Mouse (Mus musculus) WW6 (cell line): ENCODE results near the gene Arpc5l.
"Not testable (repeated sequence)": the region's sequence is repeated elsewhere in the genome, so short reads cannot be mapped to it uniquely, and the experiment has no call there.

ENCODE experiments used
- DNase-seq: peaks from one replicate; pipeline ENCODE4 v3.0.0-alpha.2; 2013; ENCODE audit warnings: low read depth, low spot score

Arpc5l gene

DNA sequence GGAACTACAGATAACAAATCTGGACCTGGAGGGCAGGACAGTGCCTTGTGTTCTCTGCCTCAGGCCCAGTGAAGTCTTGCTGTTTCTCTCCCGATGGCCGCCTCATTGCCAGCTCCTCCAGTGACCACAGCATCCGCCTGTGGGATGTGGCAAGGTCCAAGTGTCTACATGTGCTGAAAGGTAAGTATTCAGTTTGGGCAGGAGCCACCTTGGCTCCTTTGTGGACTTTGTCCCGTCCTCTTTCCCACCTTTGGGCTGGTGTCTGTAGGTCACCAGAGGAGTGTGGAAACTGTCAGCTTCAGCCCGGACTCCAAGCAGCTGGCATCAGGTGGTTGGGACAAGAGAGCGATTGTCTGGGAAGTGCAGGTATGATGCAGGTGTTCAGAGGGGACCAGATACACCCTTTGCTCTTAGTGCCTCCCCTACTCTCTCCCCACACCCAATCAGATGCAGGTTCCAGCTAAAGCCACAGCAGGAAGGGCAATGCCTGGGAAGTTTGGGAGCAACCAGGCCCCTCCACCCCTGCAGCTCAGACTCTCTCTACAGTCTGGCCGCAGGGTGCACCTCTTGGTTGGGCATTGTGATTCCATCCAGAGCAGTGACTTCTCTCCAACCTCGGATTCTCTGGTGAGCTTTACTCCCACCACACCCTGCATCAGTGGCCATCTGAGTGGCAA is 5.1 kb upstream of the Arpc5l start:
- DNase-seq: no peak

DNA sequence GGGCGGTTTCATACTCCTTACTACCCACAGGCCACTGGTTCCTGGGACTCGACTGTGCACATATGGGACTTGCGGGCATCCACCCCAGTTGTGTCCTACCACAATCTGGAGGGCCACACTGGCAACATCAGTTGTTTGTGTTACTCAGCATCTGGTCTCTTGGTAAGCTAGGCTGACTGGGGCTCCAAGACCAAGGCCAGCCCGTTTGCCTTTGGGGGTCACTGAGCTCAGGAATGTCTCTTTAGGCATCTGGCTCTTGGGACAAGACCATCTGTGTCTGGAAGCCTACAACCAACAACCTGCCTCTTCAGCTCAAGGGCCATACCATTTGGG is 4.6 kb upstream of the Arpc5l start:
- no peak for DNase-seq

DNA sequence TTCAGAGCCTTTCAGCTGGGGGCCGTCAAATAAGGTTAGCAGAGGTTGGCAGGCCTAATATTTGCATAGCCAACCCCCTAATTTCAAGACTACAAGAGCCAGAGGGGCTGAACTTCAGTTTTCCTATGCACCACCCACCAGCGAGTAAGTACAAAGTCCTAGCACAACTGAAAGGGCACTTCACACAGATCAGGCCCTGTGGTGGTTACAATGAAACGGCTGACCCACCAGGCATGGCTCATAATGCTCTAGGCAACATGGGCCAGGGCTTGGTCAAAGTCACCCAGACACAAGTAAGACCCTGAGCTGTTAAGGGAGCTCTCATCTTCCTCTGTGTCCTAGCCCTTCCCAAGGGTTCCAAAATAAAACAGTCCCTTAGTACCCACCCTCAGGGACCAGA is 3.3 kb upstream of the Arpc5l start:
- DNase-seq: no peak

DNA sequence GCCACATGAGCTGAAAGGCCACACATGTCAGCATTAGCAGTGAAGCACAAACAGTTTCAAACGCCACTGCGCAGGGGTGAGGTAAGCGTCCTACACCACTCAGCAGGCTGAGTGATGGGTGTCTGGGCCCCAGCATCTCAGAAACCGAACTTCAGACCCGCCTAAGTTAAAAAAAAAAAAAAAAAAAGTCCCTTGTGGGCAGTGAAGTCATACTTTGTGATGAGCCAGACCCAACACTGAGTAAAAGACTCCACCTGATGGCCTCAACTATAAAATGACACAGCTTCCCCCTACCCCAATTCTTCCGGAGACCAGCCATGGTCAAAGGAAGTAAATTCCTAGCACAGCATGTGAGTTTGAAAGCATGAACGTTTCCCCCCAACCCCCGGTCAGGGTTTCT is 2.0 kb upstream of the Arpc5l start:
- DNase-seq: no peak

DNA sequence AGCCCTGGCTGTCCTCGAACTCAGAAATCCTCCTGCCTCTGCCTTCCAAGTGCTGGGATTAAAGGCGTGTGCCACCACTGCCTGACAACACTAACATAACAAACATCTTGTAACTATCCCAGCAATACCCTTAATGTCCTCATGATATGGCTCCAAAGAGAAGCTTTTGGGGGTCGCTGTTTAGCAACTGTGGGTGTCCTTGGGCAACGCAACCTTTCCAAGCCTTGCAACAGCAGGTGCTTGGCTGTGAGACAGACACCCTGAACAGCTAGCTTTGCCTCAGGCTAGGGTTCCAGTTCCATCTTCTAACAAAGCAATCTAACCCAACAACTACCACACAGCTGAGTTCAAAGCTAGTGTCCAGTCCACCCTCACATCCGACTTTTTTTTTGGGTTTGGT is 1.6 kb upstream of the Arpc5l start:
- DNase-seq: no peak

DNA sequence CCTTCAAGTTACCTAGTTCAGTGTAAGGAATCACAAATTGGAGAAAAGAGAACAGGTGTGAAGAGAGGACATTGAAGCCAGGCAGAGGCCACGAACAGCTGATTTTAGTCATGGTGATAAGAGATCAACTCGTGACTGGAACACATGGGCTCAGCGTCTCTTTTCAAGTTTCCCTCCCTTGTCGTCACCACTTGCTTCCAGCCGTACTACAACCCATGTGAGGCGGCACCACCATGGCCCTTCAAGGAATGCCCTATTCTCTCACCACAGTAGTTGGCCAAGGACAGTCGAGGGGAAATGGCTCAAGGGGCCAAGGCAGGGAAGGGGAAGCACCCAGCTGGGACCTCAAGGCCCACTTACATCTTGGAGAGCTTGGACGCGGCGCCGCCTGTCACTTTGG is 776 bp upstream of the Arpc5l start:
- DNase-seq: no peak

DNA sequence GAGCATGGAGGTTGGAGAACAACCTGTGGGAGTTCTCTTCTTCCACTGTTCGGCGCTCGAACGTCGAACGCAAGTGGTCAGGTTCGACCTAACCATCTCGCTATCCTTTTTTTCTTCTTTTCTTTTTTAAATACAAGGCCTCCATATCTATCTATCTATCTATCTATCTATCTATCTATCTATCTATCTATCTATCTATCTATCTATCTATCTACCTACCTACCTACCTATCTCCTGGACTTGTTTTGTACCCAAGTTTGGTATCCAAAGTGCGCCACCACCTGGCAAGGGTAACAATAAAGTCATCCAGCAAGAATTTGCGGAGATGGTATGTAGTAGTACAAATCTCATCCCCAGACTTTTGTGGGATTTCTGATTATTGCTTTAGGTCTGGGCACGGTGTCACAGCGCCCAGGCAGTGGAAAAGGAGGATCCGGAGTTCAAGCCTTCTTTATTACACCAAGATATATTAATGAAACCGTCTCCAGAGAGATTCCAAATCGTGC is 479 bp downstream of the Arpc5l start, which contains the start of gene Rpl35:
Rpl35 (minus strand) TSS at position 51 of the 506 bp plus-strand sequence.
- no peak for DNase-seq

DNA sequence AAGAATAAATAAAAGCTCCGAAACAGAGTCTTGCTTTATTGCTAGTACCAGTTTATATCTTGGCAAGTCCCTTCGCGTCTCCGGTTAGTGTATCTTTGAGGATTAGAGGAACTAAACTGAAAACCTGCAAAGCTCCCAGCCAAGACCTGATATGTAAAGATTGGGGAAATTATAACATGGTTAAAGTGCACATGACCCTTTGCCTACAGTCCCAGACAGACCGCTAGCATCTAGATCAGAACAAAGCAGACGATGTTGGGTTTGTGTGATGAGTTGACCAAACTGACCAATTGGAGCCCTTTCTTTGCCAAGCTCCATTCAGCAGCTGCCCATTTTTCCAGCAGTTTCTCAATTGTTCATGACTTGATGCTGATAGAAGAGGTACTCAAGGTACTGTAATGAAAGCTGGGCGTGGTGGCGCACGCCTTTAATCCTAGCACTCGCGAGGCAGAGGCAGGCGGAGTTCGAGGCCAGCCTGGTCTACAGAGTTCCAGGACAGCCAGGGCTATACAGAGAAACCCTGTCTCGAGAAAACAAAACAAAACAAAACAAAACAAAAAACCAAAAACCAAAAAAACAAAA is 1.1 kb downstream of the Arpc5l start:
- DNase-seq: no peak

DNA sequence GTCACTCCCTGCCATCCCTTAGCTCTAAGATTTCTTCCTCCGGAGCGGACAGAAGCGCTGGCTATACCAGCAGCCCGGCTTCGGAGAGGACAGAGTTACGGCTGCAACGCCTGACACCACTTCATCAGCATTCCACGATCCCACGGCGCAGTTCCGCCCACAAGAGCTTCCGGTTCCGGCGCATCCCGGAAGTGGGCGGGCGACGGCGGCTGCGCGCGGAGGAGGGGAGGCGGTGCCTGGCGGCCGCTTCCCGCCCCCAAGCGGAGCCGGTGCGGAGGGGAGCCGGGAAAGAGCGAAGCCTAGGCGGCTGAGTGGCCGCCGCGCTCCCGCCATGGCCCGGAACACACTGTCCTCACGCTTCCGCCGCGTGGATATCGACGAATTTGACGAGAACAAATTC is 2.7 kb downstream of the Arpc5l start:
- peak; percentile 77 for DNase-seq

DNA sequence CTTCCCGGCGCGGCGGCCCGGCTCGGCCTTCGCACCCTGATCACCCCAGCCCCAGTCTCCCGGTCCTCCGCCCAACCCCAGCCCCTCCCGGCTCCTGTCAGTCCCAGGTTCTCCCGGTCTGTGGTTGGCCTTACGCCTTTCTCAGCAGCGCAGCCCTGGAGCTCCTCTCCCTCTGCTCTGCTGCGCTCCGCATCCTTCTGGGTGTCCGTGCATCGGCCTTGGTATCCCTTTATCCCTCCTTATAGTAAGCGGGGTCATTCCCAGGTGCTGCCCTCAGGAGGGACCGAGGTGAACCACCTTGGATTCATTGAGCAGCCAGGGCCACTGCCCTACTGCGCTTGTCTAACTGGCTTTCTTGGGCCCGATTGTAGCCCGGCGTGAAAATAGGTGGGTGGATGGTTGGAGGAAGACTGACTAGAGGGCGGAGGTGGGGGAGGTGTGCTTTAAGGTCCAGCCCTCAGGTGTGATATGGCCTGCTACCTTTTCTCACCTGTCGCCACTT is 3.3 kb downstream of the Arpc5l start:
- DNase-seq: no peak

DNA sequence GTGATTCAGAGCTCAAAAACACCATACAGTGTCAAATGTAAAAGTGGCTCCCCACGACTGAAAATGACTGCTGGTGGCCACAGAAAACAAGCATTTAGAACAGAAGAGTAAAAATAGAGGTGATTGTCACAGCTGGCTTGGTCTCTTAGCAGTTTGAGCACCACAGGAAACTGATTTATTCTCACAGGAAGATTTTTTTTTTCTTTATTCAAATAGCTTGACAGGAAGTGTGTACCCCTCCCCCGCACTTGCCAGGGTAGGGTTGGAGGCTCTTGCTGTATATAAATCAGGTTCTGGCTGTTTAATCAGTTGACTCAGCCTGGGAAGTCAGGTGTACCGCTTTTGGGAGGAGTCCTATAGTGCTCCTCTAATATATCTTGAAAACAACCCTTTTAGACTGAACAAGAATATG is 3.8 kb downstream of the Arpc5l start:
- DNase-seq: no peak

DNA sequence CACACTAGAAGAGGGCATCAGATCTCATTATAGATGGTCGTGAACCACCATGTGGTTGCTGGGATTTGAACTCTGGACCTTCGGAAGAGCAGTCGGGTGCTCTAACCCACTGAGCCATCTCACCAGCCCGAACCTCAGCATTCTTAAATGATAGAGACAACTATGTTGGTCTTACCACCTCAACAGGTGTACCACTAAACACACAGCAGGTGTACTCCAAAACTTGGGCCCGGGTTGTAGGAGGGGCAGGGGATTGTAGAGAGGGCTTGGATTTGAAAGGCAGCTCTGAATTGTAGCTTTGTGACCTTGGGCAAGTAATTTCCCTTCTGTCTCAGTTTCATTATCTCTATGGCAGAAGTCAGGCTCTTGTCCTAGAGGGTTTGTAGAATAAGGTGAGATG is 5.0 kb downstream of the Arpc5l start:
- not testable (repeated sequence) for DNase-seq

DNA sequence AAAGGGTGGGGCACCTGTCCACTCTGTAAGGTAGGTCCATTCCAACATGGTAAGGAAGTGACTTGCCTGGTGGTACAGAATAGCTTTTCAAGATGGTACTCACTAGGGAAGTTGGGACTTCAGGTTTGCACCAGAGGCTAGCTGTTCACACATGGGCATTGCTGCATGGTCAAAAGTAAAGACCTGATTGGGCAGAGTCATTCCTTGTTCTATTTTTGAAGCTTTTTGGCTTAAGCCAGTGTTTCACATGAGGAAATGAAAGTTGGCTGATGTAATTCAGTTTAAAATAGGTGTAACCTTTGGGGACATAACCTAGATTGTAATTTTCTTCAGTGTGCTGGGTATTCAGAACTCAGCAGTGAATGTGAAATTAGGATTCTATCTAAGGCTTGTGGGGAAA is 6.1 kb downstream of the Arpc5l start:
- no peak for DNase-seq

DNA sequence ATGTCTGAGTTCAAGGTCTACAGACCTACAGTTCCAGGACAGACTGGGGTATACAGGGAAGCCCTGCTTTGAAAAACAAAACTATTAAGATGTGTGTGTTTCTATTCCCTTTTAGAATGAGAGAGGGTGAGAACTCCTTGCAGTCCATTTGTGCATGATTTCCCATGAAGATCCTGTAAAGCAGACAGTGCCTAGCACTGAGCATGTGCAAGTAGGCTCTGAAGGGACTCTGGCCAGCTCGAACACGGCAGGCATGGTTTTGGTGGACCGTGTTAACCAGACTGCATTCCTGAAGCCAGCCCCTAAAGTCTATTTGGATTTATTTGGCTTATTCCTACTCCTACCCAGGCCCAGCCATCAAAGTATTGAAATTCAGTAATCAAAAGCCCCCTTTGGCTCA is 6.8 kb downstream of the Arpc5l start:
- no peak for DNase-seq

DNA sequence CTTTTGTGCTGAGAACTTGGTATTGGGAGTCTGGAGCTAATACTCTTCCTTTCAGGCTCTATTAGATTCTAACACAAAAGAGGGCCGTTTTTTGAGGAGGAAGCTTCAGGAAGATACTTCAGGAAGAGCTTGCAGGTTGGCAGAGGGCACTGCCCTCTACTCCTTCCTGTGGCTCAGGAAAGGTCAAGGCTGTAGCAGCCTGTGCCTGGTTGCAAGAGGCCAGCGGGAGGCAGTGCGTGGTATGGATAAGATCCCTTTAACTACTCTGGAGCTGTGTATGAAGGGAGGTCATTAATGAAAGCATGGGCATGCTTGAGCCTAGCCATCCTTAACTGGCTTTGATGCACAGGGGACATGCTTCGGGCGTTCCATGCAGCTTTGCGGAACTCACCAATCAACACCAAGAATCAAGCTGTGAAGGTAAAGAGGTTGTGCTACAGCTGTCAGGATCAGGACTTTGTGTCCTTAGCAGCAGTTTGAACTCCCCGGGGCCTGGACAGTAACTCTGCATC is 7.7 kb downstream of the Arpc5l start:
- no peak for DNase-seq

DNA sequence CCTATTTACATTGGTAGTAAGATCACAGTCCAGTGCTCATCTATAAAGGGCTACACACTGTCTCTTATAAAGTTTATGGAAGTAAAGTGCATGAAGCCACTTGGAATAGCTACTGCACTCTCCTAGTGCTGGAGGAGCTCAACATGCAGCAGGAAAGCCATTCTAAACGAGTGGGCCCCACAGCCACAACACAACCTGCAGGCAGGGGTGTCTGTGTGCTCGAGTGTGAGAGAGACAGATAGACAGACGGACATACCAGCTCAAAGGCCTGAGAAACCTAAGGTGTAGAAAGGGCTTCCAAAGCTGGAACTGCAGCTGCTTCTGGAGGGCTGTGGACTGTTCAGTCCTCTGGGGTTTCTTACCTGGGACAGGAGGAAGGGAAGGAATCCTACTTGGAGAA is 11.4 kb downstream of the Arpc5l start:
- DNase-seq: no peak

DNA sequence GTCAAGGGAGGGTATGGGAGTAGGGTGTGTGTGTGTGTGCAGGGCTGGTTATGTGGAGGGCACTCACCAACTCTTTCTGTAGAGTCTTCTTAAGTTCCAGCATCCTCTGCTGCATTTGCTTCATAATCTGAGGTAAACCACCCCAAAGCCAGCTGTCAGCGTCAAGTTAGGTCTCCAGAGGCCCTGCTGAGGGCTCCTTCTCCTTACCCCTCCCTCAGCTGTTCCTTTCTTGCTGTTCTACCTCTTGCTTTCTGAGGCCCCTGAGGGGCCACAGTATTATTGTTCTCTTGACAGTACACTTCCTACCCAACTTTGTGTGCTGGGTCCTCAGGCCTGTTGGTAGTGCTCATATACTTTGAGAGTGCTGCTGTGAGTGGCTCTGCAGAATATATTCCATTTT is 14.9 kb downstream of the Arpc5l start:
- no peak for DNase-seq

DNA sequence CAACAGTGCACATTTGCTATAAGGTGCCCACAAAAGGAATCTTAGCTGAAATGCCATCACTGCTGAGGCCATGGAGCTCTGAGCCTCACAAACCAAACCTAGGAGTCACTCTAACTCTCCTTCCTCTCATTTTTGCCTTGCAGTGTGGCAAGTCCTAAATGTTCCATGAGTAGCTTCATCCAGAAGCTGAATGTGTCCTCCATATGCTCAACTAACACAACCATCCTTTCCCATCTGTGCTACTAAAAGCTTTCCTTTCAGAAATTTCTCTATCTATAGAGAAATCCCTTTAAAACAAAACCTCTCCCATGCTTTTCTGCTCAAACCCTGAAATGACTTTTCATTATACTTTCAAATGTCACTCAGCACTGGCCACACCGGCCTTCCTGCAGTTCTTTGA is 26.5 kb downstream of the Arpc5l start:
- no peak for DNase-seq

DNA sequence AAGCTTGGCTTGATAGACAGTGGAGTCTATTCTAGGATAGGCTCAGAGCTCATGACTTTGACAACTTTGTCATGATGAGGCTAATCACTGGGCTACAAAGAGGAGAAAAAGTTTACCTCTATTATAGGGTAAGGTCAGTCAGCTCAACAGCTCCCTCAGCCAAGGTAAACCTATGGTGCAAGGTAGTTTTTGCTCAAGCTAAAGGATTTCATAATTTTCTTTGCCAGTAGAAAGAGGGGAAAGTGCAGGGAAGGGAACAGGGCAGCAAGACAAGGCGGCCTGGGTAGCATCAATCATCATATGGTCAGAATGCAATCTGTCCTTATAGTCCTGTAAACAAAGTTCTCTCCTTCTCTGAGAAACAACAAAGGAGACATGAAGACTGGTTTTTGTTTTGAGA is 35.1 kb downstream of the Arpc5l start:
- DNase-seq: no peak

DNA sequence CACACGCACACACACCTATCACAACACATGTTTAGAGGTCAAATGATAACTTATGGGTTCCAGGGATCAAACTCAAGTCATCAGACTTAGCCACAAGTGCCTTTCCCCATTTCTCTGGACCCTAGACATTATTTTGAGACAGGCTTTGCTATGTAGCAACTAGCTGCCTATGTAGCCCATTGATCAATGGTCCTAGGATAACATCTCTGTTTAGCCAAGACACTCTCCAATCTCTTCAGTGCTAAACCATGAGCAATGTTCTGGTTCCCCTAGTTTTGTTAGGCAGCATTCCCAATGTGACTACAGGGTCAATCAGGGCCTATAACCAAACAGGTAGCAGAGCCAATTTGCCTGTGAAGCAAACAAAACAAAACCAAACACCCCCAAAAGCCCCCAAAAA is 43.4 kb downstream of the Arpc5l start:
- DNase-seq: no peak

DNA sequence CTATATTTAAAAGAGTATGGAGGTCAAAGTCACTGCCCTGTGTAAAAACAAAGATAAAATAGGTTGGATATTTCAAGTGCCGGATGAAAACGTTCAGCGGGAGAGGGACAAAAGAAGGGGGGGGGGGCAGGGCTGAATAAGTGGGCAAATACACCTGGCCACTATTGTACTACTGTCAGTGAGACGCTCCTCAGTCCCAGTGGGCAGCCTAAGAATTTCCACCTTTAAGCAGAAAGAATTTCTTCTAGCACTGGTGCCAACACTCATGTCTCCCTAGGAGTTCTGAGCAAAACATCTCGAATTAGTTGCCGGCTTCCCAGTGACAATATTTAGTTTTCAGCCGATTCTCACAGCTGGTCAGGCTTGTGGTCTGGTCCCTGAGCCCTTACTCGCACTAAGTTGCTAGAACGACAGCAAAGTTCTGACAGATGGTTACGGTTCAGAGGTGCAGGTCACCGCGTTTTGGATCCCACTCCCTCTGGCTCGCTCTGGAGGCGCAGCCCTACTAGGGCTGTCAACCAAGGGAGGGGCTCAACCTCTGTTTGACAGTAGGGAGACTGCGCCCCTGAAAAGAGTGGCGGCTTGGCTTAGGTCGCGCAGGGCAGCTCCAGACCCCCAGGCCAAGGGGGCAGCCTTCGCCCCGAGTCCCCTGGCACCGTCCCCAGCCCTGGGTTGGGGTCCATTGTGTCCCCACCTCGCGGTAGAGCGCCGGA is 59.7 kb downstream of the Arpc5l start:
- DNase-seq: no peak
